Mouse (Mus musculus) Patski (cell line): ENCODE measurements at regions not wholly inside any gene's neighbourhood (a gene's known extent, or its start where the extent isn't known, plus 50 kb on each side); places are given as distances from the start of the nearest gene placed in this dataset.

Experiments
- ATAC-seq: fragments of 100-300 bp; one replicate; pipeline ENCODE4 v1.8.0; 2021
- CTCF ChIA-PET: fragments of 350-600 bp; sonication (Branson Sonifier 250); formaldehyde crosslinking; loops from one replicate; lab custom pipeline; 2022; ENCODE audit warnings: inconsistent platforms; lab: Charles Lee
- POLR2A ChIA-PET: fragments of 350-600 bp; sonication (Branson Sonifier 250); formaldehyde crosslinking; loops from one replicate; lab custom pipeline; 2022; ENCODE audit warnings: antibody characterized with exemption, inconsistent platforms; lab: Charles Lee
- DNase-seq: peaks from one replicate; pipeline ENCODE4 v3.0.0-alpha.2; 2011; ENCODE audit warnings: low read depth, low spot score
- H3K27me3 ChIP-seq: fragments of 371-371 bp; one replicate; pipeline ENCODE4 v1.5.1; 2021
- CTCF ChIP-seq: fragments of 100-300 bp; IDR thresholded peaks from one replicate; pipeline ENCODE4 v1.5.1; 2021
- in situ Hi-C: fragments of 300-500 bp; cut with MboI; formaldehyde crosslinking; loops from 3 replicates; pipeline ENCODE4 v1.11.1; 2018; ENCODE audit warnings: low pct_unique_long_range_greater_than_20kb, mixed read lengths

- ChIA-PET POLR2A (no interaction called here), CTCF (no interaction called here)
- H3K27me3 ChIP-seq, result no peaks in the 10 kb centered on the region
- TF ChIP-seq CTCF, result no peak
- no peak for ATAC-seq
- in situ Hi-C loops, result no loop called here
- DNase-seq, result no peak
Measured at GRCm38 (mm10) chr7:111420698-111421097, 337.9 kb upstream of the Eif4g2 start.

GRCm38 (mm10) chr7:111417735-111418134 lies 334.9 kb upstream of the Eif4g2 start:
- H3K27me3 ChIP-seq, result no peaks in the 10 kb centered on the region
- in situ Hi-C loops, result no loop called here
- ChIA-PET POLR2A (no interaction called here), CTCF (no interaction called here)
- no peak for DNase-seq
- TF ChIP-seq CTCF, result no peak
- ATAC-seq, result no peak

GRCm38 (mm10) chr7:111416061-111416460 lies 333.2 kb upstream of the Eif4g2 start:
- in situ Hi-C loops, result no loop called here
- POLR2A ChIA-PET, result no interaction called here
- CTCF ChIA-PET, result interaction anchor here (1.4 kb wide), 1 partner anchor 11 kb away, joined by 5 read pairs; no protein-coding TSS in a partner anchor
- ATAC-seq (no peak), DNase-seq (no peak)
- no peak for TF ChIP-seq CTCF
- no peaks in the 10 kb centered on the region for H3K27me3 ChIP-seq

GRCm38 (mm10) chr7:111413745-111414144 lies 330.9 kb upstream of the Eif4g2 start:
- POLR2A ChIA-PET, result interaction anchor here (0.7 kb wide), 1 partner anchor 638 kb away, joined by 3 read pairs; no protein-coding TSS in a partner anchor
- ATAC-seq (no peak), DNase-seq (no peak)
- H3K27me3 ChIP-seq, result no peaks in the 10 kb centered on the region
- in situ Hi-C loops, result no loop called here
- TF ChIP-seq CTCF, result no peak
- CTCF ChIA-PET, result no interaction called here

GRCm38 (mm10) chr7:111412957-111413356 lies 330.1 kb upstream of the Eif4g2 start:
- ATAC-seq (no peak), DNase-seq (no peak)
- ChIA-PET CTCF (no interaction called here), POLR2A (interaction anchor here (0.7 kb wide), 1 partner anchor 637 kb away, joined by 3 read pairs; no protein-coding TSS in a partner anchor)
- no peaks in the 10 kb centered on the region for H3K27me3 ChIP-seq
- no peak for TF ChIP-seq CTCF
- in situ Hi-C loops, result no loop called here

- POLR2A ChIA-PET, result no interaction called here
- in situ Hi-C loops, result no loop called here
- DNase-seq, result no peak
- ATAC-seq, result no peak
- H3K27me3 ChIP-seq, result no peaks in the 10 kb centered on the region
- CTCF ChIA-PET, result interaction anchor here (0.9 kb wide), 1 partner anchor 14 kb away, joined by 3 read pairs; no protein-coding TSS in a partner anchor
- TF ChIP-seq CTCF, result no peak
Measured at GRCm38 (mm10) chr7:111411386-111411960, 328.6 kb upstream of the Eif4g2 start.

- in situ Hi-C loops, result no loop called here
Measured at GRCm38 (mm10) chr7:111395972-111396371, 313.1 kb upstream of the Eif4g2 start.

GRCm38 (mm10) chr7:111395111-111395510 lies 312.3 kb upstream of the Eif4g2 start:
- ChIA-PET POLR2A (no interaction called here), CTCF (no interaction called here)
- no peak for ATAC-seq
- TF ChIP-seq CTCF, result no peak
- in situ Hi-C loops, result no loop called here
- H3K27me3 ChIP-seq, result no peaks in the 10 kb centered on the region
- DNase-seq, result no peak

More at GRCm38 (mm10) chr7:111395972-111396371, 313.1 kb upstream of the Eif4g2 start:
- POLR2A ChIA-PET, result no interaction called here
- no peak for TF ChIP-seq CTCF
- no peak for DNase-seq
- no peaks in the 10 kb centered on the region for H3K27me3 ChIP-seq
- CTCF ChIA-PET, result no interaction called here
- no peak for ATAC-seq

- ChIA-PET POLR2A (no interaction called here), CTCF (no interaction called here)
- no peak for TF ChIP-seq CTCF
- in situ Hi-C loops, result no loop called here
- no peaks in the 10 kb centered on the region for H3K27me3 ChIP-seq
- DNase-seq (no peak), ATAC-seq (no peak)
Measured at GRCm38 (mm10) chr7:111393846-111394245, 311.0 kb upstream of the Eif4g2 start.

GRCm38 (mm10) chr7:111389690-111390089 lies 306.9 kb upstream of the Eif4g2 start:
- no peaks in the 10 kb centered on the region for H3K27me3 ChIP-seq
- DNase-seq (no peak), ATAC-seq (no peak)
- ChIA-PET POLR2A (no interaction called here), CTCF (interaction anchor here (1.2 kb wide), 1 partner anchor 63 kb away, joined by 4 read pairs; no protein-coding TSS in a partner anchor)
- TF ChIP-seq CTCF, result no peak
- in situ Hi-C loops, result no loop called here

GRCm38 (mm10) chr7:111374534-111374933 lies 291.7 kb upstream of the Eif4g2 start:
- no peak for TF ChIP-seq CTCF
- in situ Hi-C loops, result no loop called here
- POLR2A ChIA-PET, result no interaction called here
- no peaks in the 10 kb centered on the region for H3K27me3 ChIP-seq
- DNase-seq (no peak), ATAC-seq (no peak)
- CTCF ChIA-PET, result no interaction called here
